Mouse (Mus musculus) intestine, embryonic 15.5 days (tissue): ENCODE data around the gene Edc4. TPM values are rescaled to one million over a fixed set of nuclear protein-coding genes. Genes with fewer than 3 reads are reported as not detected.
A peak's percentile ranks its signal among the peaks of the same experiment; 100 is the strongest.

Experiments used
- ATAC-seq: fragments of 200-750 bp; cut with Nextera tagmentation; 2 replicates; pipeline ENCODE4 v1.8.0; 2017; ENCODE audit warnings: moderate TSS enrichment, moderate library complexity
- H3K27ac ChIP-seq: fragments of 300-500 bp; sonication (generic); 2 replicates; pipeline ENCODE4 v1.5.1; 2015; ENCODE audit warnings: mild to moderate bottlenecking, inconsistent platforms
- H3K27me3 ChIP-seq: fragments of 300-500 bp; sonication (generic); replicated peaks from 2 replicates; pipeline ENCODE4 v1.6.1; 2015; ENCODE audit warnings: inconsistent platforms
- H3K36me3 ChIP-seq: fragments of 300-500 bp; sonication (generic); 2 replicates; pipeline ENCODE4 v1.6.1; 2015; ENCODE audit warnings: inconsistent platforms
- H3K4me1 ChIP-seq: fragments of 300-500 bp; sonication (generic); replicated peaks from 2 replicates; pipeline ENCODE4 v1.6.1; 2015; ENCODE audit warnings: inconsistent platforms
- H3K4me2 ChIP-seq: fragments of 300-500 bp; sonication (generic); replicated peaks from 2 replicates; pipeline ENCODE4 v1.6.1; 2015; ENCODE audit warnings: mild to moderate bottlenecking, inconsistent platforms
- H3K4me3 ChIP-seq: fragments of 300-500 bp; sonication (generic); replicated peaks from 2 replicates; pipeline ENCODE4 v1.5.1; 2015; ENCODE audit warnings: inconsistent platforms
- H3K9ac ChIP-seq: fragments of 300-500 bp; sonication (generic); 2 replicates; pipeline ENCODE4 v1.6.1; 2015; ENCODE audit warnings: inconsistent platforms
- H3K9me3 ChIP-seq: fragments of 300-500 bp; sonication (generic); 2 replicates; pipeline ENCODE4 v1.6.1; 2016; ENCODE audit warnings: inconsistent platforms
- WGBS: fragments of 180-500 bp; shearing (Covaris S2); methylation state at CpG from one replicate; pipeline ENCODE4 v1.1.7; 2015; 5-methylcytosine and 5-hydroxymethylcytosine counted together
- polyA plus RNA-seq: library from polyadenylated mRNA; unstranded; fragments of >200 nt; fragmentation: Nextera tagmentation; extraction: Ambion mirVana; gene quantifications from 2 replicates; pipeline ENCODE4 v1.2.1, GENCODE M21; 2015

The Edc4 gene
- polyA plus RNA-seq, 1 experiment from 2014 or later, result 35.9 TPM

- H3K27me3 ChIP-seq, result no peaks in the 10 kb centered on the region
- 0 out of 2 replicates have a peak, but pooled peaks cover 4% of the 10 kb centered on the region for H3K4me1 ChIP-seq
- H3K9me3 ChIP-seq, result no peaks in the 10 kb centered on the region
- no peak overlapping the region for H3K4me3 ChIP-seq
- H3K4me2 ChIP-seq, result no peak overlapping the region
- WGBS, result 87% methylated on average over 6 of the region's 6 CpGs
- no peak overlapping the region for H3K27ac ChIP-seq
- peaks cover 57% of the 10 kb centered on the region for H3K36me3 ChIP-seq
- no peak for ATAC-seq
- H3K9ac ChIP-seq, result no peak overlapping the region
Observed at GRCm38 (mm10) chr8:105890870-105891269, 10.2 kb downstream of the Edc4 start.

- Histone ChIP-seq H3K27ac (no peak overlapping the region), H3K4me1 (0 out of 2 replicates have a peak, but pooled peaks cover 4% of the 10 kb centered on the region), H3K4me3 (no peak overlapping the region), H3K36me3 (peaks cover 44% of the 10 kb centered on the region), H3K4me2 (no peak overlapping the region), H3K27me3 (no peaks in the 10 kb centered on the region), H3K9ac (no peak overlapping the region), H3K9me3 (no peaks in the 10 kb centered on the region)
- 90% methylated on average over 6 of the region's 6 CpGs for WGBS
- ATAC-seq, result 0 out of 2 replicates have a peak, but pooled peaks have one; percentile 13
Observed at GRCm38 (mm10) chr8:105892432-105892831, 11.8 kb downstream of the Edc4 start.

- Histone ChIP-seq H3K4me1 (0 out of 2 replicates have a peak, but pooled peaks cover 4% of the 10 kb centered on the region), H3K4me3 (no peak within 1 kb of the TSS), H3K27me3 (no peaks in the 10 kb centered on the region), H3K4me2 (peak within 1 kb of the TSS; percentile 31; the same call in 1 of the 2 replicates), H3K9ac (no peak within 1 kb of the TSS), H3K36me3 (peaks cover 35% of the 10 kb centered on the region), H3K27ac (no peak within 1 kb of the TSS), H3K9me3 (no peaks in the 10 kb centered on the region)
- peak; percentile 82 for ATAC-seq
- 11% methylated on average over 11 of the region's 11 CpGs for WGBS
Observed at GRCm38 (mm10) chr8:105893339-105893738, 12.7 kb downstream of the Edc4 start, which contains the start of gene Nrn1l. Gene Nrn1l (plus strand): TSS chr8:105893567.

DNA sequence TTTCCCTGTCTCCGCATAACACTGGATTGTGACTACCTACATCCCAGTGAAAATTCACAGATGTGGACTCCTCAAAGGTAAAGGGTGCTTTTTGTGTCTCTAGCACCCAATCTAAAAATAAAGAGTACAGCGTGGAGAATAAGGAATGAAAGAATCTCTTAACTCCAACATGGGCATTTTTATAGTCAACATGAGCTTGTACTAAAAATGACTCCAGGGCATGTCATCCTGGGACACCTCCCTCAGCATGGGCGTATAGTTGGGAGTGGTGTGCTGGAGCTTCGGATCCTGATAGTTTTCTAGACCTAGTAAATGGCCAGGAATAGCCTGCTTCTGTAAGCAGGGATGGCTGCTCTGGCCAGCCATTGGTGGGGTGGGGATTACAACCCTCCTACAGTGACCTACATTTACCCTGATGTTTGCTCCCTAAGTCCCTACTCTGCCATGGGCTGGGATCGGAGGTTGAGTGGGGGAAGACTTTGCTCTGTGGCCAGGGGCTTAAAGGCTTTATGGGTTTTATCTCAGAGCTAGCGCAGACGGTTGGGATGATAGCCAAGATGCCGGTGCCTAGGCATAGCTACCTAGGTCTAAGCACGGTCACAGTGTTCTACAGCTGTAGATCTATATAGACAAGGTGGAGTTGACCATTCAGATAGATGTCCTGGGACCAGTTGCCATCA lies 17.3 kb downstream of the Edc4 start:
- H3K27me3 ChIP-seq, result no peaks in the 10 kb centered on the region
- 0 out of 2 replicates have a peak, but pooled peaks cover 11% of the 10 kb centered on the region for H3K4me1 ChIP-seq
- no peaks in the 10 kb centered on the region for H3K36me3 ChIP-seq
- no peak overlapping the region for H3K4me3 ChIP-seq
- ATAC-seq, result no peak
- H3K9ac ChIP-seq, result no peak overlapping the region
- H3K27ac ChIP-seq, result no peak overlapping the region
- H3K9me3 ChIP-seq, result no peaks in the 10 kb centered on the region
- WGBS, result 72% methylated on average over 9 of the region's 9 CpGs
- H3K4me2 ChIP-seq, result no peak overlapping the region

DNA sequence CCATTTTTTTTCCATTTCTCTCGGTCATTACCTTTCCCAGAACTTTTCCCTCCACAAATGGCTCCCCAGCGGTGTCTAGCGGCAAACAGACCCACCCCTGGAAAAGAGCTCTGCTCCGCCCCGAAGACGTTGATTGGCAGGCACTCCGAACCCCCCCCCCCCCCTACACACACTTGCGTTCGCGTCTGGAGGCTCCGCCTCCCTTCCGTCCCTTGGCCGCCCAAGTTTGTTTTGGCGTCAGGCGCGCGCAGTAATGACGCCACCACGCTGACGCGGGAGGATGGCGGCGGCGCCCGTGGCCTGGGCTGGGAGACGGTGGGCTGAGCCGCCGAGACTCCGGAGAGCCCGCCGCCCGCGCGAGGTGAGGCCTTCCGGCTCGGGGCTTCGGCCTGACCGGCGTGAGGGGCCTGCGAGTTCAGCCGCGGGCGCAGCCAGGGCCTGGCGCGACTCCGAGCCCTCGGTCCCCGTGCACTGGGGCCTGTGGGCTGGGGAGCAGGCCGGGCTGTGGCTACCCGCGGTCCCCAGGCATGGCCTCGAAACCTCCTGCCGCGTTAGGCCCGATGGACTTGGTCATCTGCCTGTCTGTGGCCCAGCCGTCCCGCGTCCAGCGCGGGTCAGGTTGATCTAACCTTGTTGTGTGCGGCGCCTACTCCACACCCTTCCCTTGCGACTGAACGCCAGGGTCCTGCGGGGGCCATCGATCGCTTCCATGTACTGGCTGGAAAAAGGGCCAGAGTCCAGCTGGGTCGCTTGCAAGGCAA lies 19.7 kb downstream of the Edc4 start, which contains the start of gene Pskh1:
Gene Pskh1, plus strand, starts transcription at position 262 of the 761 bp plus-strand sequence.
- WGBS, result under 1% methylated on average over 68 of the region's 68 CpGs
- peak within 1 kb of the TSS; percentile 87 for H3K27ac ChIP-seq
- H3K36me3 ChIP-seq, result no peaks in the 10 kb centered on the region
- no peaks in the 10 kb centered on the region for H3K9me3 ChIP-seq
- peak within 1 kb of the TSS; percentile 95 for H3K4me3 ChIP-seq
- 0 out of 2 replicates have a peak, but pooled peaks cover 7% of the 10 kb centered on the region for H3K4me1 ChIP-seq
- no peaks in the 10 kb centered on the region for H3K27me3 ChIP-seq
- peak; percentile 96 for ATAC-seq
- peak within 1 kb of the TSS; percentile 68 for H3K4me2 ChIP-seq
- peak within 1 kb of the TSS; percentile 99 for H3K9ac ChIP-seq

DNA sequence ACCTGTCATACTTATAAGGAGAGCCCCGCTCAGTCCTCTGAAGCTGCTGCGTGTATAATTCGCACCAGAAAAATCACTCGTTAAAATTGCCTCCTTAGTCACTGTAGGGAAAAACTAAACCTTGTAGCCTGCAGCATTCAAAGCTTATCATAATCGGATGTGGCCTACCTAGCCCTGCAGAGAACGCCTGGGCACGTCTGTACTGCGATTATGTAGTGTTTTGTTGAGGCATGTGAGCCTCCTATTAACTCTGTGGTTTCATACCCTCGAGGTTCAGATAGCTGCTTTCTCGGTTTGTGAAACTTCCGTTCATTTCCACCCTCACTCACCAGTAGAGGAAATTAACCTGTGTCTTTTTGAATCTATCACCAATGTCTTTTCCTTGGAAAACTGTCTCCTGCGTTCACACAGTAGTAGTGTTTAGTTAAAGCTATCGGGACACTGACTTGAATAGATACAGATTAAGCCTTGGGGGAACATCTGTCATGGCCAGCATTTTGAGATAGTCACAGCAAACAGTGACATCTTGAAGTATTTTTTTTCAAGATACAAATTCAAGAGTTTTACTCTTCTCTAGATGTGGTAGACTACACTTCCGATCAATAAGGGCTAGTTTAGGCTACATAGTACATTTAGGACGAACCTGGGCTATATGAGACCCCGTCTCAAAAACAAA lies 20.4 kb downstream of the Edc4 start:
- H3K27me3 ChIP-seq, result no peaks in the 10 kb centered on the region
- 29% methylated on average over 16 of the region's 16 CpGs for WGBS
- peak overlapping the region; percentile 99 for H3K9ac ChIP-seq
- no peaks in the 10 kb centered on the region for H3K36me3 ChIP-seq
- H3K4me3 ChIP-seq, result peak overlapping the region; percentile 95
- H3K9me3 ChIP-seq, result no peaks in the 10 kb centered on the region
- H3K4me1 ChIP-seq, result 0 out of 2 replicates have a peak, but pooled peaks cover 7% of the 10 kb centered on the region
- peak; percentile 16 for ATAC-seq
- H3K4me2 ChIP-seq, result peak overlapping the region; percentile 68
- H3K27ac ChIP-seq, result peak overlapping the region; percentile 87

DNA sequence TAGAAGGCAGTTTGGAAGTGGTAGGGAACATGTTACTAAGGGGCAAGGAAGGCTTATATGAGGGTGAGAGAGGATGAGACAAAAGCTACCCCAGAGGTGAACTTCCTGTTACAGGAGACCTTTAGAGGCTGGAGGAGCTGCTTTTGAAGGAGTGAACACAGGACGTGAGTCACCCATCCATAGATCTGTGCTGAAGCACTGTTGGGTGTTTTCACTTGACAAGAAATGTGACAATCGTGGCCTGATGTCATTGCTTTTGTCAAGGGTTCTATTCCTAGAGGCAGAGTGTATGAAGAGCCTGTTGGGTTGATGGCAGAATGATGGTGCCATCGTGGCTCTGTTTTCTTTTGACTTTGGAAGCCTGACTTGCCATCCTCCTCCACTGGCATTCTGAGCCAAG lies 38.7 kb downstream of the Edc4 start:
- 85% methylated on average over 3 of the region's 3 CpGs for WGBS
- Histone ChIP-seq H3K4me2 (no peak overlapping the region), H3K27me3 (no peaks in the 10 kb centered on the region), H3K9me3 (no peaks in the 10 kb centered on the region), H3K36me3 (no peaks in the 10 kb centered on the region), H3K27ac (no peak overlapping the region), H3K9ac (no peak overlapping the region), H3K4me1 (no peaks in the 10 kb centered on the region), H3K4me3 (no peak overlapping the region)
- ATAC-seq, result no peak

DNA sequence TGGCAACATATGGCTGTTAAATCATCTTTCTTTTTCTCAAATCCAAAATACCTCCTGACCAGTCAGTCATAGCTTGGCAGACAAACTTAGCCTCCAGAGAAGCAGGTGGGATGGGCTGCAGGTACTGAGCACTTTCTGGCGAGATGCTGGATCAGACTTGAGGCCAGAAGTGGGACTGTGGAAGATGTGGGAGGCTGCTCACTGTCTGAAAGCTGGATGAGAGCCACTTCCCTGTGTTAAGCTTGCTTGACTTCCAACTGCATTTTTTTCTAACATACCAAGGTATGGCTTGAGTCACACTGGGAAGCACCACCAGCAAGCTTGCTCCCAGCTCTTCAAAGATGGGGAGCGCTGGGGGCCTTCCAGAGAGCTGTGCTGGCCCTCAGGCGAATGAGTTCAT lies 44.4 kb downstream of the Edc4 start:
- Histone ChIP-seq H3K4me3 (no peak overlapping the region), H3K27ac (no peak overlapping the region), H3K9ac (no peak overlapping the region), H3K4me2 (no peak overlapping the region), H3K4me1 (no peaks in the 10 kb centered on the region), H3K27me3 (no peaks in the 10 kb centered on the region), H3K9me3 (no peaks in the 10 kb centered on the region), H3K36me3 (peaks cover 4% of the 10 kb centered on the region; the same call in 1 of the 2 replicates)
- ATAC-seq, result no peak
- 70% methylated on average over 3 of the region's 3 CpGs for WGBS

- WGBS, result 23% methylated on average over 8 of the region's 8 CpGs
- H3K4me1 ChIP-seq, result no peaks in the 10 kb centered on the region
- peaks cover 10% of the 10 kb centered on the region for H3K36me3 ChIP-seq
- H3K9me3 ChIP-seq, result no peaks in the 10 kb centered on the region
- peak; percentile 52 for ATAC-seq
- no peak overlapping the region; the same call in 1 of the 2 replicates for H3K9ac ChIP-seq
- H3K27ac ChIP-seq, result no peak overlapping the region
- no peak overlapping the region for H3K4me3 ChIP-seq
- H3K4me2 ChIP-seq, result no peak overlapping the region
- H3K27me3 ChIP-seq, result no peaks in the 10 kb centered on the region
Observed at GRCm38 (mm10) chr8:105930602-105931001, 49.9 kb downstream of the Edc4 start.

DNA sequence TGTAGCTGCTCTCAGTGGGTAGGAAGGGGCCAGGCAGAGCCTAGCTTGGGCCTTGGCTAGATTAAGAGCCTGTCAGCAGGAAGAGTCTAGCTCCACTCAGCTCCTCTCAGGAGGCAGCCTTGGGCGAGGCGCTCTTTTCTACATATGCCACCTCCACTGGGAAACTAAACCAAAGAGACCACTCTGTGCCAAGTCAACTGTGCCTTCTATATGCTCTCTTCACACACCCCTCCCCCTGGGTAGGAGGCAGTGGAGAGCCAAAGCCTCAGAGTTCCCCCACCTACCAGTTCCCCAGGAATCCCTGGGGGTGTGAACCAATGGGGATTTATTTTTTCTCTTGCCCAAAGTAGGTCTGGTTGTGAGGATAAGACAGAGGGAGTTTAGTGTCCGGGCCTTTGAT lies 50.6 kb downstream of the Edc4 start:
- ATAC-seq, result no peak
- Histone ChIP-seq H3K4me3 (no peak overlapping the region), H3K27ac (no peak overlapping the region), H3K9me3 (no peaks in the 10 kb centered on the region), H3K27me3 (no peaks in the 10 kb centered on the region), H3K4me2 (no peak overlapping the region), H3K9ac (no peak overlapping the region), H3K36me3 (peaks cover 10% of the 10 kb centered on the region), H3K4me1 (no peaks in the 10 kb centered on the region)
- WGBS, result 95% methylated on average over 3 of the region's 3 CpGs

DNA sequence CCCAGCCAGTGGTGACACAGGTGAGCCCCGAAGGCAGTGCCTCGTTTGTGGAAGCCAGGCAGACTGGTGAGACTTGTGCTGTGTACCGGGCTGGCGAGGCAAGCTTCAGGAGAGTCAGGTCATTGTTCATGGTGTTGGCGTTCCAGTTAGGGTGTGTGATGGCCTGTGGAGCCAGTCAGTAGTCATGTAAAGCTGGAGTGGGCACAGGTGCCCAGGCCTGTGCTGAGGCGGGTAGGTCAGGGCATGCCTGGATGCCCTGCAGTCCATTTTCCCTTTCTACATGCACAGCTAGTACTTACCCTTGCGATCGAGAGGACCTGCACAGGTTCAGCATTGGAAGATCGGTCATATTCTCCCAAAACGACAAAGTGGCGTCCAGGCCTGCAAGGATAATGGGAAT lies 51.8 kb downstream of the Edc4 start:
- Histone ChIP-seq H3K4me2 (no peak overlapping the region), H3K27ac (no peak overlapping the region), H3K9me3 (no peaks in the 10 kb centered on the region), H3K4me3 (no peak overlapping the region), H3K9ac (no peak overlapping the region), H3K27me3 (no peaks in the 10 kb centered on the region), H3K36me3 (peaks cover 10% of the 10 kb centered on the region), H3K4me1 (no peaks in the 10 kb centered on the region)
- WGBS, result 89% methylated on average over 11 of the region's 11 CpGs
- ATAC-seq, result no peak

DNA sequence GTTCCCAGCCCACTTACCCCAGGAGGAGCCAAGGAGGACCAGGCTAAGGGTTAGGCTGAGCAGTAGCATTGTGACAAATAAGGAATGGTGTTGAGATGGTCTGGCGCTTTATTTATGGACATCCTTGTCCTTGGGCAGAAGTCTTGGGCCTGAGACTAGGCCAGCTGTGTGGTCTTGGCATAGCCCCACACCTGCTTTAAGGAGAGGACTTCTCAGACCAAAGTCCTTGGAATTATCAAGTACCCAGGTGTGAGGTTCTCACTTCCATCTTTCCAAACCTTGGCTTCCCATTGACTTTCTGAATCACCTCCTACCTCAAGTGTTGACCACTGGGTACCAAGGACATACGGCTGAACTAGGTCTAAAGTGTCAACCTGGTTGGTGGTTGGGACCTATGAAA lies 53.1 kb downstream of the Edc4 start, which contains the start of gene Ctrl:
Gene Ctrl, minus strand, starts transcription at position 101 of the 400 bp plus-strand sequence.
- ATAC-seq, result no peak
- Histone ChIP-seq H3K36me3 (peaks cover 10% of the 10 kb centered on the region), H3K4me3 (no peak within 1 kb of the TSS), H3K4me2 (no peak within 1 kb of the TSS), H3K9ac (peak within 1 kb of the TSS; percentile 17; the same call in 1 of the 2 replicates), H3K4me1 (0 out of 2 replicates have a peak, but pooled peaks cover 4% of the 10 kb centered on the region), H3K27me3 (no peaks in the 10 kb centered on the region), H3K27ac (no peak within 1 kb of the TSS), H3K9me3 (no peaks in the 10 kb centered on the region)
- 88% methylated on average over 2 of the region's 2 CpGs for WGBS
